Mouse (Mus musculus): Measurements from ENCODE around the gene Sec14l1. TPM values are rescaled to one million over a fixed set of nuclear protein-coding genes. Genes with fewer than 3 reads are reported as not detected.

The Sec14l1 gene
- polyA plus RNA-seq, 1 experiment from 2014 or later, result 51.0 TPM

- H3K27ac ChIP-seq (ENCODE audit: low read length), result no peak overlapping the region
- H3K9ac ChIP-seq (ENCODE audit: low read length), result no peak overlapping the region
- peaks cover 36% of the 10 kb centered on the region for H3K4me1 ChIP-seq (ENCODE audit: control insufficient read depth, insufficient read depth, low read length)
Observed at GRCm38 (mm10) chr11:117111967-117112648, 2.9 kb upstream of the Sec14l1 start.

GRCm38 (mm10) chr11:117112649-117113051, 2.3 kb upstream of the Sec14l1 start:
- 40% methylated on average over 3 of the region's 3 CpGs for WGBS
- no peak for ATAC-seq (replicated peaks; ENCODE audit: extremely low read depth, insufficient read depth, low FRiP score)
- Histone ChIP-seq H3K27me3 (ENCODE audit: control insufficient read depth, insufficient read depth, low read length) (no peaks in the 10 kb centered on the region), H3K4me2 (ENCODE audit: low read depth, low read length) (no peak overlapping the region), H3K27ac (ENCODE audit: low read length) (no peak overlapping the region), H3K36me3 (ENCODE audit: control insufficient read depth, insufficient read depth) (peaks cover 4% of the 10 kb centered on the region; the same call in 1 of the 2 replicates), H3K4me3 (ENCODE audit: low read length) (no peak overlapping the region), H3K9ac (ENCODE audit: low read length) (no peak overlapping the region), H3K4me1 (ENCODE audit: control insufficient read depth, insufficient read depth, low read length) (peaks cover 41% of the 10 kb centered on the region), H3K9me3 (replicated peaks; ENCODE audit: control insufficient read depth, low read length) (0 out of 2 replicates have a peak, but pooled peaks cover 2% of the 10 kb centered on the region)

More at GRCm38 (mm10) chr11:117111967-117112648, 2.9 kb upstream of the Sec14l1 start:
- Histone ChIP-seq H3K4me2 (ENCODE audit: low read depth, low read length) (no peak overlapping the region), H3K4me3 (ENCODE audit: low read length) (no peak overlapping the region), H3K27me3 (ENCODE audit: control insufficient read depth, insufficient read depth, low read length) (no peaks in the 10 kb centered on the region), H3K36me3 (ENCODE audit: control insufficient read depth, insufficient read depth) (no peaks in the 10 kb centered on the region; the same call in 1 of the 2 replicates), H3K9me3 (replicated peaks; ENCODE audit: control insufficient read depth, low read length) (0 out of 2 replicates have a peak, but pooled peaks cover 2% of the 10 kb centered on the region)
- WGBS, result 88% methylated on average over 11 of the region's 11 CpGs
- no peak for ATAC-seq (replicated peaks; ENCODE audit: extremely low read depth, insufficient read depth, low FRiP score)

GRCm38 (mm10) chr11:117113377-117113776, 1.6 kb upstream of the Sec14l1 start:
- peaks cover 43% of the 10 kb centered on the region for H3K4me1 ChIP-seq (ENCODE audit: control insufficient read depth, insufficient read depth, low read length)
- H3K4me3 ChIP-seq (ENCODE audit: low read length), result no peak overlapping the region
- H3K36me3 ChIP-seq (ENCODE audit: control insufficient read depth, insufficient read depth), result peaks cover 8% of the 10 kb centered on the region; the same call in 1 of the 2 replicates
- 88% methylated on average over 5 of the region's 5 CpGs for WGBS
- 0 out of 2 replicates have a peak, but pooled peaks cover 2% of the 10 kb centered on the region for H3K9me3 ChIP-seq (replicated peaks; ENCODE audit: control insufficient read depth, low read length)
- no peak overlapping the region for H3K9ac ChIP-seq (ENCODE audit: low read length)
- no peak for ATAC-seq (replicated peaks; ENCODE audit: extremely low read depth, insufficient read depth, low FRiP score)
- H3K27ac ChIP-seq (ENCODE audit: low read length), result no peak overlapping the region
- H3K4me2 ChIP-seq (ENCODE audit: low read depth, low read length), result no peak overlapping the region
- no peaks in the 10 kb centered on the region for H3K27me3 ChIP-seq (ENCODE audit: control insufficient read depth, insufficient read depth, low read length)

- peak overlapping the region; percentile 75 for H3K9ac ChIP-seq (ENCODE audit: low read length)
- peak overlapping the region; percentile 97 for H3K27ac ChIP-seq (ENCODE audit: low read length)
- H3K27me3 ChIP-seq (ENCODE audit: control insufficient read depth, insufficient read depth, low read length), result no peaks in the 10 kb centered on the region
- peaks cover 10% of the 10 kb centered on the region for H3K36me3 ChIP-seq (ENCODE audit: control insufficient read depth, insufficient read depth)
- 0 out of 2 replicates have a peak, but pooled peaks cover 2% of the 10 kb centered on the region for H3K9me3 ChIP-seq (replicated peaks; ENCODE audit: control insufficient read depth, low read length)
- peak overlapping the region; percentile 79 for H3K4me3 ChIP-seq (ENCODE audit: low read length)
- ATAC-seq (replicated peaks; ENCODE audit: extremely low read depth, insufficient read depth, low FRiP score), result no peak
- WGBS, result 40% methylated on average over 13 of the region's 13 CpGs
- peaks cover 43% of the 10 kb centered on the region for H3K4me1 ChIP-seq (ENCODE audit: control insufficient read depth, insufficient read depth, low read length)
- peak overlapping the region; percentile 64 for H3K4me2 ChIP-seq (ENCODE audit: low read depth, low read length)
Observed at GRCm38 (mm10) chr11:117114231-117114591, 757 bp upstream of the Sec14l1 start.

GRCm38 (mm10) chr11:117115346-117116219, 615 bp downstream of the Sec14l1 start:
- Histone ChIP-seq H3K9ac (ENCODE audit: low read length) (peak overlapping the region; percentile 87), H3K9me3 (replicated peaks; ENCODE audit: control insufficient read depth, low read length) (0 out of 2 replicates have a peak, but pooled peaks cover 2% of the 10 kb centered on the region), H3K27ac (ENCODE audit: low read length) (peak overlapping the region; percentile 84), H3K36me3 (ENCODE audit: control insufficient read depth, insufficient read depth) (peaks cover 11% of the 10 kb centered on the region), H3K4me2 (ENCODE audit: low read depth, low read length) (peak overlapping the region; percentile 64), H3K4me3 (ENCODE audit: low read length) (peak overlapping the region; percentile 79), H3K4me1 (ENCODE audit: control insufficient read depth, insufficient read depth, low read length) (peaks cover 51% of the 10 kb centered on the region), H3K27me3 (ENCODE audit: control insufficient read depth, insufficient read depth, low read length) (no peaks in the 10 kb centered on the region)
- ATAC-seq (replicated peaks; ENCODE audit: extremely low read depth, insufficient read depth, low FRiP score), result no peak; the same call in 1 of the 2 replicates
- WGBS, result under 1% methylated on average over 54 of the region's 54 CpGs

- no peaks in the 10 kb centered on the region for H3K27me3 ChIP-seq (ENCODE audit: control insufficient read depth, insufficient read depth, low read length)
- H3K36me3 ChIP-seq (ENCODE audit: control insufficient read depth, insufficient read depth), result peaks cover 11% of the 10 kb centered on the region
- peak overlapping the region; percentile 79 for H3K4me3 ChIP-seq (ENCODE audit: low read length)
- peak overlapping the region; percentile 64 for H3K4me2 ChIP-seq (ENCODE audit: low read depth, low read length)
- peaks cover 61% of the 10 kb centered on the region for H3K4me1 ChIP-seq (ENCODE audit: control insufficient read depth, insufficient read depth, low read length)
- no peak for ATAC-seq (replicated peaks; ENCODE audit: extremely low read depth, insufficient read depth, low FRiP score)
- H3K9ac ChIP-seq (ENCODE audit: low read length), result peak overlapping the region; percentile 87
- WGBS, result 54% methylated on average over 18 of the region's 18 CpGs
- 0 out of 2 replicates have a peak, but pooled peaks cover 2% of the 10 kb centered on the region for H3K9me3 ChIP-seq (replicated peaks; ENCODE audit: control insufficient read depth, low read length)
- peak overlapping the region; percentile 51 for H3K27ac ChIP-seq (ENCODE audit: low read length)
Observed at GRCm38 (mm10) chr11:117116350-117117303, 1.7 kb downstream of the Sec14l1 start.

- 0 out of 2 replicates have a peak, but pooled peaks cover 2% of the 10 kb centered on the region for H3K9me3 ChIP-seq (replicated peaks; ENCODE audit: control insufficient read depth, low read length)
- peaks cover 11% of the 10 kb centered on the region for H3K36me3 ChIP-seq (ENCODE audit: control insufficient read depth, insufficient read depth)
- peak overlapping the region; percentile 46 for H3K9ac ChIP-seq (ENCODE audit: low read length)
- H3K4me2 ChIP-seq (ENCODE audit: low read depth, low read length), result peak overlapping the region; percentile 64
- WGBS, result 61% methylated on average over 18 of the region's 18 CpGs
- ATAC-seq (replicated peaks; ENCODE audit: extremely low read depth, insufficient read depth, low FRiP score), result no peak
- H3K27ac ChIP-seq (ENCODE audit: low read length), result no peak overlapping the region; the same call in 1 of the 2 replicates
- peaks cover 66% of the 10 kb centered on the region for H3K4me1 ChIP-seq (ENCODE audit: control insufficient read depth, insufficient read depth, low read length)
- H3K27me3 ChIP-seq (ENCODE audit: control insufficient read depth, insufficient read depth, low read length), result no peaks in the 10 kb centered on the region
- H3K4me3 ChIP-seq (ENCODE audit: low read length), result peak overlapping the region; percentile 18; the same call in 1 of the 2 replicates
Observed at GRCm38 (mm10) chr11:117117321-117117720, 2.4 kb downstream of the Sec14l1 start.

- Histone ChIP-seq H3K27me3 (ENCODE audit: control insufficient read depth, insufficient read depth, low read length) (no peaks in the 10 kb centered on the region), H3K4me3 (ENCODE audit: low read length) (no peak overlapping the region), H3K27ac (ENCODE audit: low read length) (no peak overlapping the region), H3K9me3 (replicated peaks; ENCODE audit: control insufficient read depth, low read length) (0 out of 2 replicates have a peak, but pooled peaks cover 2% of the 10 kb centered on the region), H3K4me1 (ENCODE audit: control insufficient read depth, insufficient read depth, low read length) (peaks cover 68% of the 10 kb centered on the region), H3K9ac (ENCODE audit: low read length) (no peak overlapping the region; the same call in 1 of the 2 replicates), H3K4me2 (ENCODE audit: low read depth, low read length) (peak overlapping the region; percentile 64; the same call in 1 of the 2 replicates), H3K36me3 (ENCODE audit: control insufficient read depth, insufficient read depth) (peaks cover 11% of the 10 kb centered on the region)
- no peak for ATAC-seq (replicated peaks; ENCODE audit: extremely low read depth, insufficient read depth, low FRiP score)
- WGBS, result 78% methylated on average over 7 of the region's 7 CpGs
Observed at GRCm38 (mm10) chr11:117117791-117118190, 2.8 kb downstream of the Sec14l1 start.
